Mouse (Mus musculus) spleen, adult 2 months (tissue): ENCODE measurements around the gene Vmn1r209. TPM values are rescaled to one million over a fixed set of nuclear protein-coding genes. Genes with fewer than 3 reads are reported as not detected.
"Not testable (repeated sequence)": the region's sequence is repeated elsewhere in the genome, so short reads cannot be mapped to it uniquely, and the experiment has no call there.

Source experiments
- DNase-seq, 2 experiments: peaks; one replicate each; pipeline versions ENCODE4 v3.0.0 to v3.0.0-alpha.2; 2012 to 2021; ENCODE audit warnings: low spot score in 2 of 2, low read depth in 1 of 2
- H3K27ac ChIP-seq: fragments of 200-500 bp; 2 replicates; pipeline ENCODE4 v1.5.1; 2012; ENCODE audit warnings: low read length, inconsistent platforms; ENCODE audit not compliant: insufficient read depth
- H3K27me3 ChIP-seq: fragments of 200-500 bp; 2 replicates; pipeline ENCODE4 v1.6.1; 2012; ENCODE audit warnings: mild to moderate bottlenecking, moderate library complexity, low read length, inconsistent platforms; ENCODE audit not compliant: control insufficient read depth, insufficient read depth
- H3K36me3 ChIP-seq: fragments of 200-500 bp; 2 replicates; pipeline ENCODE4 v1.6.1; 2012; ENCODE audit warnings: mild to moderate bottlenecking, low read length, inconsistent platforms; ENCODE audit not compliant: control insufficient read depth, insufficient read depth
- H3K4me1 ChIP-seq: fragments of 200-500 bp; 2 replicates; pipeline ENCODE4 v1.6.1; 2011; ENCODE audit warnings: inconsistent platforms; ENCODE audit not compliant: control insufficient read depth, insufficient read depth, insufficient read length
- H3K4me3 ChIP-seq: fragments of 200-500 bp; 2 replicates; pipeline ENCODE4 v1.5.1; 2011; ENCODE audit warnings: mild to moderate bottlenecking, inconsistent platforms; ENCODE audit not compliant: insufficient read depth, insufficient read length; ENCODE audit errors: extremely low read depth
- WGBS: fragments of 180-500 bp; shearing (Covaris S2); methylation state at CpG from one replicate; pipeline ENCODE4 v1.1.7; 2018; 5-methylcytosine and 5-hydroxymethylcytosine counted together
- polyA plus RNA-seq: library from polyadenylated mRNA; depleted of rRNA; stranded (reverse); fragments of >200 nt; gene quantifications from 2 replicates; pipeline ENCODE4 v1.2.3, GENCODE M21; 2012; rRNA removed

The Vmn1r209 gene
- polyA plus RNA-seq, 1 experiment: not detected

DNA sequence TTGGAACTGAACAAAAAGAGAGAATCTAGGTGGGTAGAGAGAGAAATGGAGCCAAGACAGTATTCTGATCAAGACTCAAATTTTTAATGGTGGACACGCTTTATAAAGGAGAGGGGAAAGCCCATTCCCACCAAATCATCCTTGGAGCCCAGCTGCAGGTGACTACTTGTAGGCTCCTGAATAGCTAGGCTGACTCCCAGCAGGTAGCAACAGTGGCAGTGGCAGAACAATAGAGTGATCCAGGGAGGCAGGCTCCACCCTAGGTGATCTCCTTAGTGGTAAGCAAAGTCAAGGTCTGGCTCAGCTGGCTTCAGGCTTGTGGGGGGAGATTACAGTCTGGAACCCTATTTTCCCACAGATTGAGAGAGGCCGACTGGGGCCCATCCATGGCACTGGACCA lies 37.9 kb downstream of the Vmn1r209 start:
- H3K27me3 ChIP-seq: not testable (repeated sequence)
- WGBS: 77% methylated on average over 1 of the region's 2 CpGs

More for the DNA sequence above, 37.9 kb downstream of the Vmn1r209 start:
- not testable (repeated sequence) for H3K27ac ChIP-seq, H3K4me3 ChIP-seq, DNase-seq, H3K4me1 ChIP-seq, H3K36me3 ChIP-seq

Other genes with a start within 250 kb of the Vmn1r209 start
- not detected in 2 replicates for gene Vmn1r205, start 216.7 kb downstream of the Vmn1r209 start, polyA plus RNA-seq
- gene Vmn1r206, start 185.4 kb downstream of the Vmn1r209 start, polyA plus RNA-seq: not detected in 2 replicates
- gene Vmn1r207-ps, start 80.1 kb downstream of the Vmn1r209 start, polyA plus RNA-seq: not detected in 2 replicates
- gene Vmn1r208, start 32.3 kb downstream of the Vmn1r209 start, polyA plus RNA-seq: not detected in 2 replicates
- not detected in 2 replicates for gene Vmn1r210, start 21.7 kb upstream of the Vmn1r209 start, polyA plus RNA-seq
- gene Vmn1r211, start 47.9 kb upstream of the Vmn1r209 start, polyA plus RNA-seq: not detected in 2 replicates
- gene Vmn1r212, start 74.5 kb upstream of the Vmn1r209 start, polyA plus RNA-seq: not detected in 2 replicates
- not detected in 2 replicates for gene Vmn1r213, start 198.0 kb upstream of the Vmn1r209 start, polyA plus RNA-seq
- not detected in 2 replicates for gene Vmn1r214, start 220.7 kb upstream of the Vmn1r209 start, polyA plus RNA-seq